Mouse (Mus musculus): ENCODE results near the gene Skap1. TPM values are rescaled to one million over a fixed set of nuclear protein-coding genes. Genes with fewer than 3 reads are reported as not detected.
A peak's percentile ranks its signal among the peaks of the same experiment; 100 is the strongest.

Gene Skap1
- polyA plus RNA-seq, 1 experiment from 2014 or later, result 4.1 TPM

- Histone ChIP-seq H3K36me3 (replicated peaks) (no peaks in the 10 kb centered on the region), H3K4me2 (no peak overlapping the region), H3K4me3 (replicated peaks) (no peak overlapping the region), H3K9me3 (no peaks in the 10 kb centered on the region), H3K9ac (no peak overlapping the region), H3K27ac (no peak overlapping the region), H3K27me3 (peaks cover 29% of the 10 kb centered on the region), H3K4me1 (peaks cover 22% of the 10 kb centered on the region)
- WGBS, result 64% methylated on average over 9 of the region's 9 CpGs
- no peak for ATAC-seq (ENCODE audit: low FRiP score)
These were observed 3.8 kb downstream of the Skap1 start for GRCm38 (mm10) chr11:96468048-96468745.

GRCm38 (mm10) chr11:96482711-96483110, 18.3 kb downstream of the Skap1 start:
- no peak for ATAC-seq (ENCODE audit: low FRiP score)
- Histone ChIP-seq H3K9ac (no peak overlapping the region), H3K9me3 (no peaks in the 10 kb centered on the region), H3K27me3 (no peaks in the 10 kb centered on the region), H3K4me3 (replicated peaks) (no peak overlapping the region), H3K4me1 (no peaks in the 10 kb centered on the region), H3K27ac (no peak overlapping the region), H3K36me3 (replicated peaks) (no peaks in the 10 kb centered on the region), H3K4me2 (no peak overlapping the region)
- WGBS, result 85% methylated on average over 3 of the region's 3 CpGs

- H3K36me3 ChIP-seq (replicated peaks), result no peaks in the 10 kb centered on the region
- no peak overlapping the region for H3K4me3 ChIP-seq (replicated peaks)
- H3K4me2 ChIP-seq, result no peak overlapping the region
- H3K27me3 ChIP-seq, result no peaks in the 10 kb centered on the region
- H3K4me1 ChIP-seq, result no peaks in the 10 kb centered on the region
- H3K9ac ChIP-seq, result no peak overlapping the region
- H3K27ac ChIP-seq, result no peak overlapping the region
- ATAC-seq (ENCODE audit: low FRiP score), result no peak
- H3K9me3 ChIP-seq, result no peaks in the 10 kb centered on the region
These were observed 18.8 kb downstream of the Skap1 start for GRCm38 (mm10) chr11:96483179-96483578.

GRCm38 (mm10) chr11:96498481-96498880, 34.1 kb downstream of the Skap1 start:
- WGBS, result 52% methylated on average over 8 of the region's 8 CpGs
- no peak overlapping the region for H3K4me3 ChIP-seq (replicated peaks)
- H3K27me3 ChIP-seq, result no peaks in the 10 kb centered on the region
- no peak overlapping the region for H3K9ac ChIP-seq
- ATAC-seq (ENCODE audit: low FRiP score), result no peak
- no peaks in the 10 kb centered on the region for H3K36me3 ChIP-seq (replicated peaks)
- H3K27ac ChIP-seq, result peak overlapping the region; percentile 27; the same call in 1 of the 2 replicates
- H3K9me3 ChIP-seq, result no peaks in the 10 kb centered on the region
- H3K4me1 ChIP-seq, result peaks cover 18% of the 10 kb centered on the region
- no peak overlapping the region for H3K4me2 ChIP-seq

- no peaks in the 10 kb centered on the region for H3K36me3 ChIP-seq (replicated peaks)
- no peak overlapping the region for H3K27ac ChIP-seq
- 0 out of 2 replicates have a peak, but pooled peaks cover 4% of the 10 kb centered on the region for H3K27me3 ChIP-seq
- H3K4me2 ChIP-seq, result no peak overlapping the region
- ATAC-seq (ENCODE audit: low FRiP score), result no peak
- H3K9ac ChIP-seq, result no peak overlapping the region
- peaks cover 26% of the 10 kb centered on the region for H3K4me1 ChIP-seq
- no peaks in the 10 kb centered on the region for H3K9me3 ChIP-seq
- WGBS, result 59% methylated on average over 6 of the region's 6 CpGs
- H3K4me3 ChIP-seq (replicated peaks), result no peak overlapping the region
These were observed 36.6 kb downstream of the Skap1 start for GRCm38 (mm10) chr11:96501042-96501441.

- Histone ChIP-seq H3K36me3 (replicated peaks) (no peaks in the 10 kb centered on the region), H3K9ac (no peak overlapping the region), H3K4me2 (no peak overlapping the region), H3K9me3 (no peaks in the 10 kb centered on the region), H3K4me1 (peaks cover 16% of the 10 kb centered on the region), H3K4me3 (replicated peaks) (no peak overlapping the region), H3K27ac (no peak overlapping the region), H3K27me3 (0 out of 2 replicates have a peak, but pooled peaks cover 4% of the 10 kb centered on the region)
- ATAC-seq (ENCODE audit: low FRiP score), result no peak
- WGBS, result 90% methylated on average over 3 of the region's 3 CpGs
These were observed 38.6 kb downstream of the Skap1 start for GRCm38 (mm10) chr11:96502948-96503347.

- Histone ChIP-seq H3K4me1 (peaks cover 8% of the 10 kb centered on the region), H3K36me3 (replicated peaks) (no peaks in the 10 kb centered on the region), H3K27ac (no peak overlapping the region), H3K9me3 (no peaks in the 10 kb centered on the region), H3K4me2 (peak overlapping the region; percentile 22), H3K27me3 (0 out of 2 replicates have a peak, but pooled peaks cover 9% of the 10 kb centered on the region), H3K9ac (no peak overlapping the region), H3K4me3 (replicated peaks) (no peak overlapping the region)
- 19% methylated on average over 12 of the region's 12 CpGs for WGBS
- no peak for ATAC-seq (ENCODE audit: low FRiP score)
These were observed 40.2 kb downstream of the Skap1 start for GRCm38 (mm10) chr11:96504509-96505119.

- no peak overlapping the region for H3K27ac ChIP-seq
- H3K9ac ChIP-seq, result no peak overlapping the region
- H3K4me3 ChIP-seq (replicated peaks), result no peak overlapping the region
- ATAC-seq (ENCODE audit: low FRiP score), result no peak
- no peaks in the 10 kb centered on the region for H3K36me3 ChIP-seq (replicated peaks)
- H3K27me3 ChIP-seq, result 0 out of 2 replicates have a peak, but pooled peaks cover 9% of the 10 kb centered on the region
- peaks cover 8% of the 10 kb centered on the region for H3K4me1 ChIP-seq
- H3K9me3 ChIP-seq, result no peaks in the 10 kb centered on the region
- H3K4me2 ChIP-seq, result no peak overlapping the region
- WGBS, result 76% methylated on average over 5 of the region's 5 CpGs
These were observed 41.4 kb downstream of the Skap1 start for GRCm38 (mm10) chr11:96505841-96506240.

- no peak overlapping the region for H3K4me2 ChIP-seq
- H3K4me1 ChIP-seq, result peaks cover 2% of the 10 kb centered on the region; the same call in 1 of the 2 replicates
- no peak overlapping the region for H3K27ac ChIP-seq
- no peak overlapping the region for H3K4me3 ChIP-seq (replicated peaks)
- peaks cover 3% of the 10 kb centered on the region; the same call in 1 of the 2 replicates for H3K27me3 ChIP-seq
- H3K9me3 ChIP-seq, result no peaks in the 10 kb centered on the region
- H3K36me3 ChIP-seq (replicated peaks), result no peaks in the 10 kb centered on the region
- no peak overlapping the region for H3K9ac ChIP-seq
- ATAC-seq (ENCODE audit: low FRiP score), result no peak
- 91% methylated on average over 3 of the region's 3 CpGs for WGBS
These were observed 50.8 kb downstream of the Skap1 start for GRCm38 (mm10) chr11:96515164-96515563.

- Histone ChIP-seq H3K27ac (no peak overlapping the region), H3K4me3 (replicated peaks) (no peak overlapping the region), H3K9me3 (no peaks in the 10 kb centered on the region), H3K36me3 (replicated peaks) (no peaks in the 10 kb centered on the region), H3K4me2 (no peak overlapping the region), H3K27me3 (no peaks in the 10 kb centered on the region), H3K4me1 (no peaks in the 10 kb centered on the region; the same call in 1 of the 2 replicates), H3K9ac (no peak overlapping the region)
- ATAC-seq (ENCODE audit: low FRiP score), result no peak
- WGBS, result 83% methylated on average over 6 of the region's 6 CpGs
These were observed 60.1 kb downstream of the Skap1 start for GRCm38 (mm10) chr11:96524541-96524940.

GRCm38 (mm10) chr11:96526137-96526621, 61.8 kb downstream of the Skap1 start:
- Histone ChIP-seq H3K4me3 (replicated peaks) (no peak overlapping the region), H3K27ac (no peak overlapping the region; the same call in 1 of the 2 replicates)

GRCm38 (mm10) chr11:96531757-96532433, 67.5 kb downstream of the Skap1 start:
- 79% methylated on average over 13 of the region's 13 CpGs for WGBS
- H3K27me3 ChIP-seq, result peaks cover 4% of the 10 kb centered on the region
- H3K4me3 ChIP-seq (replicated peaks), result no peak overlapping the region
- ATAC-seq (ENCODE audit: low FRiP score), result no peak
- H3K4me1 ChIP-seq, result no peaks in the 10 kb centered on the region
- no peak overlapping the region for H3K4me2 ChIP-seq
- no peak overlapping the region for H3K27ac ChIP-seq
- H3K36me3 ChIP-seq (replicated peaks), result no peaks in the 10 kb centered on the region
- H3K9ac ChIP-seq, result no peak overlapping the region
- no peaks in the 10 kb centered on the region for H3K9me3 ChIP-seq

More at GRCm38 (mm10) chr11:96526137-96526621, 61.8 kb downstream of the Skap1 start:
- Histone ChIP-seq H3K27me3 (no peaks in the 10 kb centered on the region), H3K4me1 (no peaks in the 10 kb centered on the region; the same call in 1 of the 2 replicates), H3K9me3 (no peaks in the 10 kb centered on the region), H3K4me2 (no peak overlapping the region), H3K36me3 (replicated peaks) (no peaks in the 10 kb centered on the region), H3K9ac (no peak overlapping the region)
- no peak for ATAC-seq (ENCODE audit: low FRiP score)
- 77% methylated on average over 16 of the region's 16 CpGs for WGBS
